Mouse (Mus musculus) right cerebral cortex, adult 2 months (tissue): ENCODE measurements around the gene Cpne5.
A peak's percentile ranks its signal among the peaks of the same experiment; 100 is the strongest.

Experiments
- DNase-seq, 2 experiments: peaks; one replicate each; pipeline ENCODE4 v3.0.0; 2021 to 2022; ENCODE audit warnings: low spot score in 2 of 2

Gene Cpne5

DNA sequence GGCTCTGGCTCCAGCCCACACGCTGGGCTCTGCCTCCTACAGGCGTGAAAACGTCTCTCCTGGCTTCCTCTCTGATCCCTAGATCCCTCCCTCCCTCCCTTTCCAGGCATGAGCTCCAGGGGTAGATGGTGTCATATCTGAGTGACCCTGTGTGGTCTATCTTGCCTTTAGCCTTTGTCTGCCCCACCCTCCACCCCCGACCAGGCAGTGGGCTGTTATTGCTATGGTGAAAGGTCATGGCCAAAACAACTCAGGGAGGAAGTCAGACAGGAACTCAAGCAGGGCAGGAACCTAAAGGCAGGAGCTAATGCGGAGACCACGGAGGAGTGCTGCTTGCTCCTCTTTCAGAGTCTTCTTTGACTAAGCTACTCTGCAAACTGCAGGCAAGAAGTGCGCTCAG lies 26.1 kb downstream of the Cpne5 start:
- DNase-seq, result no peak

DNA sequence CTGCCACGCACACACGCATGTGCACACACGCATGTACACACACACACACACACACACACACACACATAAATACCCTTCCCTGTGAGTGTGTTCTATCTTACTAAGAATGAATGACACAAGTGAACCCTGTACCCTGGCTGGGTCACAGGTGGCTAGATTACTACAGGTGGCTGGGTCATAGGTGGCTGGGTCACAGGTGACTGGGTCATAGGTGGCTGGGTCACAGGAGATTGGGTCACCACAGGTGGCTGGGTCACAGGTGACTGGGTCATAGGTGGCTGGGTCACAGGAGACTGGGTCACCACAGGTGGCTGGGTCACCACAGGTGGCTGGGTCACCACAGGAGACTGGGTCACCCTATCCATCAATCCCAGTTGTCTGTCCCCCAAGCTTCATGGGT lies 27.9 kb downstream of the Cpne5 start:
- DNase-seq, result no peak

DNA sequence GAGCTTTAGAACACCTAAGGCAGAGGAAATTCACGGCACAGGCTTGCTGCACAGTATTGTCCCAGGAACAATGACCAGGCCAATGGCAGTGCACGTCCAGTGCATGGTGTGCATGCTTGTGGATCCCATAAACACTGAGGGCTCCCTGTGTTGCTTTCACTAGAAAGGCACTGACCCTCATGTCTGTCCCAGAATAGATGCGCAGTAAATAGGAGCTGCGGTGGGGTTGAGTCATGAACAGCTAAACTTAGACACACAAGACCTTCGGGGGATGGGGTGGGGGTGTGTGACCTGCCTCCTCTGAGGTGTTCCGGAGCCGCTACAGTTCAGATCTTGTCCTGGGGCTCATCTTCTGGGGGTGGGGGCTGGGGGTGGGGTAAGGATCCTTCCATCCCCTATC lies 31.9 kb downstream of the Cpne5 start:
- DNase-seq, result no peak

- DNase-seq, result no peak
These were observed 35.4 kb downstream of the Cpne5 start for GRCm38 (mm10) chr17:29202604-29203003.

- no peak for DNase-seq
These were observed 38.1 kb downstream of the Cpne5 start for GRCm38 (mm10) chr17:29199821-29200220.

GRCm38 (mm10) chr17:29199151-29199800 lies 38.7 kb downstream of the Cpne5 start:
- peak; percentile 69 to 77 for DNase-seq

DNA sequence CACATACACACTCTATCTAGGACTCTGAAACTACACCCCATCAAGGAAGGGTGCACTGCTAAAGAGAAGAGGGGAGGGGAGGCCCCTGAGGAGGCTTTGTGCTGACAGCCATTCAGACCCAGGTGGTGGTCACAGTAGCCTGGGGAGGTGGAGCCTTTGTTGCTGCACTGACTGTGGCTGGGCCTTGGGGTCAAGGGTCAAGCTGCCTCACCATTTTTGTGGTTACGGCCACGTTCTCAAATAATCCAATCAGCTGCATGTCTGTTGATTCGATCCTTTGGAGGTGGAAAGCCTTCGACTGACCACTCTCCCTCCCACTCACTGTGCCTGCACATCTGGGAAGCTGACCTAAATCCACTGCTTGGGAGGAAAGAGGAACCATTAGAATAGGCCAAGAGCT lies 42.4 kb downstream of the Cpne5 start:
- no peak for DNase-seq

GRCm38 (mm10) chr17:29188989-29189388 lies 49.0 kb downstream of the Cpne5 start:
- DNase-seq, result no peak

GRCm38 (mm10) chr17:29186989-29187859 lies 50.7 kb downstream of the Cpne5 start:
- DNase-seq, result no peak

GRCm38 (mm10) chr17:29185376-29186046 lies 52.5 kb downstream of the Cpne5 start:
- DNase-seq, result no peak

DNA sequence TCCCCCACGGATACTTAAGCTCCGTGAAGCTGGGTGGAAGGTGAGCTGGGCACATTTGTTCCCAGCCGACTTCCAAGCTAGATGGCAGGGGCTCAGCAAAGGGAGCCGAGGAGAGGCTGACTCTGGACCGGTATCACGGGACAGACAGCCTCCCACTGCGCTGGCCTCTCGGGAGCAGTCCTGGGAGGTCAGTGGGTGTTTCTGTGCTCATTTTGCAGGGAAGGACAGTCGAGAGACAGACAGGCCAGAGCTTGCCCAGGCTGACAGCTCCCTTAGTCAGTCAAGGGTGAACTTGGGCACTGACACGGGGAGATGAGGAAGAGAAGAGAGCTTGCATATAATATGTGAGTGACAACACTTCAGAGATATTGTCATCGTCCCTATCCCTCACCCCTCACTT lies 54.8 kb downstream of the Cpne5 start:
- no peak for DNase-seq

DNA sequence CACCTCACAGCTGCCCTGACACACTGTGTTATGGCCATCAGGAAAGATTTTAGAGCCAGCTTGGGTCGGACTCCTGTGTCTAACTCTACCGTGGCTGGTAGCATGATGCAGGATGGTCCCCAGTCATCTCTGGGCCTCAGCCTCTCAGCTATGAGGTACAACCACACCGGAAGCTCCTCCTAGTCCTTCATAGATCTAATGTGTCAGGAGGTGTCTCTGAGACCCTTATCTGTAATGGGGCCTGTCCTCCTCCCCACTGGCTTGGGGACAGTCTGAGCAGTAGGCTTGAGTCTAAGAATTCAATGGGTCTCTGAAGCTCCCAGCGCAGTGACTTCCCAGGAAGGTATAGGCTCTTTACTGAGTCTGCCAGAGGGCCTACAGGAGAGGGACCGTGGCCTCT lies 56.2 kb downstream of the Cpne5 start:
- DNase-seq, result no peak

DNA sequence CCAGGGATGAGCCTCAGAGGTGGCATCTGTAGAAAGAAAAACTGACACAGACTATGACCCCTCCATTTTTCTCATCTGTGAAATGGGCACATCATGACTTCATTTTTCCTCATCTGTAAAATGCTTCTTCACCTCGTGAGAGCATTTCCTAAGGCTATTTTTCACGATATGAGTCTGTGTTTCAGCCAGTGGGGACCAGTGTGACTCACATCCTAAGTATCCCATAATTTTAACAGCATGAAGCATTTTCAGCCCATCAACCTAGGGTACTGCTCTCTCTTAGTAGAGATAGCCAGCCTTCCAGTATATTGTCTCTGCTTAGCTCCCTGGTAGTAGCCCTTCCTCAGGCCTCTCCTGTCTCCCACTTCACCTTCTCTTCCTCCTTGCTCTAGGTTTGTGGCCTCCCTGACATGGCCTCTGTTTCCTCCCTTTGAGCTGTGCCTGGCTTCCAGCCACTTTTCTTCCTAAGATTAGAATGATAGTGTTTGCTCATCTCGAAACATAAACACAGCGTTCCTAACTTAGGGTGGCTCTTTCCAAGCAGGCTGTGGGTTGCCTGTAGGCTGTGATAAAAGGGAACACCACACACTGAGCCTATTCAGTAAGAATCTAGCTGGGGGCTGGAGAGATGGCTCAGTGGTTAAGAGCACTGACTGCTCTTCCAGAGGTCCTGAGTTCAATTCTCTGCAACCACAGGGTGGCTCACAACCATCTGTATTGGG lies 57.4 kb downstream of the Cpne5 start:
- DNase-seq, result peak; percentile 29 to 39

DNA sequence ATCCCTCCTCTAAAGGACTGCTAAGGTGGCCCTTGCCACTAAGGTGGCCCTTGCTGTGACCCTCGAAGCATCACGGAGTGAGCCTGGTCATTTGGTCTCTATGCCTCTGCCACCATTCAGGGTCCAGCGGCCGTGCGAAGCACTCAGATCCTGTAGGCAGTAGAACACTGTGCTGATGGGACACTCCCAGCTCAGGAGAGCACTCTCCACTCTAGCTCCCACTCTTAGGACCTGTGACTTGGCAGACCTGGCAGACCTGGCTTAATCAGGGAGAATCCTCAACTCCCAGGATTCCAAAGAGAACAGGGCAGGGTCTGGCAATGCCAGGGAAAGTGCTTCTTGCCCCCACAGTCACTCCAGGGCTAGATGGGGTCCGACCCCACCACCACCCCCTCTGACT lies 58.0 kb downstream of the Cpne5 start:
- DNase-seq, result no peak

DNA sequence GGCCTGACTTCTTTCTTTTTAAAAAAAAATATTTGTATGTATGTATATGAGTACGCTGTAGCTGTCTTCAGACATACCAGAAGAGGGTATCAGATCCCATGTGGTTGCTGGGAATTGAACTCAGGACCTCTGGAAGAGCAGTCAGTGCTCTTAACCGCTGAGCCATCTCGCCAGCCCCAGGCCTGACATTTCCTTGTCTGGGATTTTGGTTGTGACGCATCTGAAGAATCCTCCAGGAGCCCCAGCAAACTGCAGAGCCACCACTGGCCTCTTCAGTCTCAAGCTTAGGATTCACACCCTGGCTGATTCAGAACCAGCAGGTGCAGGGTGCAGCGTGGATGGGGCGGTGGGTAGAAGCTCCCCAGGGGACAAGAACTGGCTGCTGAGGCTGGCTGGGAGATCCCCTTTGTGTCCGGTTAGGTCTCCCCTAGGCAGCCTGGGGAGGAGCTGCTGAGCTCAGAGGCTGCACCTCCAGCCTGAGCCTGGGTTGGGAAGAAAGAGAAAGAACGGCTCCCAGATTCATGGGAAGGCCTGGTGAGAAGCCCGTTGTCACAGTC lies 59.4 kb downstream of the Cpne5 start:
- no peak for DNase-seq

GRCm38 (mm10) chr17:29176391-29177267 lies 61.3 kb downstream of the Cpne5 start:
- DNase-seq, result peak; percentile 86 to 87

DNA sequence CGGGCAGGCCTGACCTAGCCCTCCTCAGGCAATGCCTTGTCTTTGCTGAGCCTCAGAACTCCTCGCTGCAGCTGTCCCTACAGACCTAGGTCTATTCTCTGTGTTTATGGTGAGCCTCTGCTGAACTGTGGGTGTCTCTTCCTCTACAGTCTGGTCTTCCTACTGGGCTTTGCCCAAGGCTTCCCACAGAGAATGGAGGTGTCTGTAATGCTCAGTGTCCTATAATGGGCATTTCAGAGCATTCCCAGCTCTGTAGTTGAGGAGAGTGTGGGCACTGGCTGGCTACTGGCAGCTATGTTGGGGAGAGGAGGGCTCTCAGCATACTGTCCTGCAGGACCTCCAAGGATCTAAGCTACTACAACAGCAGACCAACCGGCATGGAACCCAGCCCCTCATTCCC lies 62.3 kb downstream of the Cpne5 start:
- peak; percentile 33 to 44 for DNase-seq

DNA sequence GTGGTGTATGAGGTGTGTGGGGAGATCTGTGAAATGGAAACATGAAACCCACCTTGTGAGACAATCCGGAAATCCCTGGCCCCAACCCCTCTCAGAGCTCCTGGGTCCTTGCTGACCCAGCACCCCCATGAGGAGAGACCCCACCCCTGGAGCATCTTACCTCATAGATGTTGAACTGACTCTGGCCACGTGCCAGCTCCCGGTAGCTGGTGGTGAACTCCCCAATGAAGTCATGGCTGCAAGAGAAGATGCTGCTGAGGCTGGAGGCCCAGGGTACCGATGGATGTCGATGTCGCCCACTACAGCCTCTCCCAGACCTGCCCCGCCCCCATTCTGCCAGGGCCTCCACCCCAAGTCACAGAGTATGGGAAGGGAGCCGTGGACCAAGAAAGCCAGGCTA lies 64.8 kb downstream of the Cpne5 start:
- no peak for DNase-seq

DNA sequence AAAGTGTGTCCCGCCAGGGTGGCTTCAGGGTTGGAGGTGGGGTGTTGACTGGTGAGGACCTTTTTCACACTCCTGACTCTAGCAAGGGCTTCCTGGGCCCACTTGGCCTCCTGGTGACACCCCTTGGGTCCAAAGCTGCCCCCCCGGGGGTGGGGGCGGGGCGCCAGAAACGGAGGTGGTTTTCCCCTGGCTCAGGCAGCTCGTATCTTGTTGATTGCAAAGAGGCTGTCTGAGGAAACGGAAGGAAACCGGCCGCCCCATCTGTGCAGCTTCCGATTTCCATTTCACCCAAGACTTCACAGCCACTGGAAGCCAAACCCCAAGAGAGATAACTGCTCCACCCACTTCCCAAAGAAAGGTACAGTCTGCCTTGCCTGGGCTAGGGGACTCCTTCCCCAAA lies 65.9 kb downstream of the Cpne5 start:
- DNase-seq, result no peak

GRCm38 (mm10) chr17:29171001-29171772 lies 66.8 kb downstream of the Cpne5 start:
- DNase-seq, result peak; percentile 85 to 88
